Mouse (Mus musculus): ENCODE results near the gene Dntt.

The Dntt gene

DNA sequence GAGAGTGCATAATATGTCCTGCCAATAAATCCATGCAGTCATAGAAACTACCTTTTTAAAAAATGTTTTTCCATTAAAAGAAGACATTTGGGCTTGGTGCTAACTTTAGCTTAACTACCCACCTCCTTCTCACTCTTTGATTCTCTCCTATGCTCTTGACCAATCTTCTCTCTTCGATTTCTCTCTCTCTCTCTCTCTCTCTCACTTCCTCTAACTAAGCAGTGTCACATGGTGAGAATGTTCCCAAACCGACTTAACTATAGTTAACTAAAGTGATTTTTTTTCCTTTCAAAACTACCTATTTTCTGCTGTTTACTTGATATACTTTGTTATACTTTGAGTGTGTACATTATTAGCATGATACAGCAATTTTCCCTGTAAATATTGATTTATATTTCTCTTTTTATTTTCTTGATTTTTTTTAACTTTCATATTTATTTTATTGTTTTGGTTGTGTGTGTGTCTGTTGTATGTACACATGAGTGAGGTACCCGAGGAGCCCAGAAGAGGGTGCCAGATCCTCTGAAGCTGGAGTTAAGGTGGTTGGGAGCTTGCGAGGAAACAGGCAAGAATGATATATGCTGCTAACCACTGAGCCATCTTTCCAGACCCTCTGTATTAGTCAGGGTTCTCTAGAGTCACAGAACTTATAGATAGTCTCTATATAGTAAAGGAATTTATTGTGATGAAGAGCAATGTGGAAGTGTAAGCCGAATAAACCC is 20.2 kb upstream of the Dntt start:
- DNase-seq (ENCODE audit: low read depth, low spot score) = no peak

DNA sequence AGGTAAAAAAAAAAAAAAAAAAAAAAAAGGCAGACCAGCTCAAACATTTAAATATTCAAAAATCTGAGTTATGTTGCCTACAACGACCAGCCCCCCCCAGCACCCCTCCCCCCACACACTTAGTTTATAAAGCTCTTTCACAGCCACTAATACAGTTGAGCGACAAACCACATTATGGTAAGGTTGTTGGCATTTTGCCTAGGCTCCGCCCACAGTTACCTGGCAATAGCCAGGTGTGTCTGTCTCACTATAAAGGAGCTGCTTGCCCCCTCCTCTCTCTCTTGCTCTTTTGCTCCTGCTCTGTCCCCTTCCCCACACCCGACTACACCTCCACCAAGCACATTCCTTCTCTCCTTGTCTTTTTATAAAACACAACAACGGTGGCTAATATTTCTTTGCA is 17.4 kb upstream of the Dntt start:
- no peak for DNase-seq (ENCODE audit: low read depth, low spot score)

DNA sequence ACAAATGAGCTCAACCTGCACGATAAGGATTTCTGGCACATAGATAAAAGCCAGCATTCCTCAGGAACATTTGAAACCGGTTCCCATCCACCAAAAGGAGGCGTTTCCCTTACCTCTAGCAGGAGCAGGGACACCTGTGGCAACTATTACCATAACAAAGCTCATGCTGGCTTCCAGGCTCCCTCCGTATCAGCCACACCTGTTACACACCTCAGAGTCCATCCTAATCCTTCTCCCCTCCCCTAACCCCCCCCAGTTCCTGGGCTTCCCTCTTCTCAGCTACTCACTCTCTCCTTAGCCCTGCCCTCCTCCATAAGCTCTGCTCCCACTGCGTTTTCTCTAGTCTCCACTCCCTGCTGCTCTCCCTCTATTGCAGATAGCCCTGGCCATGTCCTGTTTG is 15.5 kb upstream of the Dntt start:
- no peak for DNase-seq (ENCODE audit: low read depth, low spot score)

DNA sequence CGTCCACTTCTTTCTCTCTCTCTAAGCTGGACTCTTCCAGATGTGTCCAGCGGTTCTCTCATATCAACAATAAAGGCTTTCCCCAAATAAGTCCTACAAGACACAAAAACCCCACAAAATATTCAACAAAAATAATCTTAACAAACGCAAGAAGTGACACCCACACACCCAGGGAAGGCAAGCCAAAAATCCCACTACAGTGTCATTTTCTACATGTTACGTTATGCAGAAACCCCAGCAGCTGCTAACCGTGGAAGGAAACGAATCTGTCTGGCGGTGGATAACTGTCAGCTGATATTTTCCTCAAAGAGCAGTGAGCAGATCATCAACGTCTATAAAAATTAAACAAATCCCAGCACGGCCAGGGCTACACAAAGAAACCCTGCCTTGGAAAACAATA is 15.1 kb upstream of the Dntt start:
- DNase-seq (ENCODE audit: low read depth, low spot score) = no peak

DNA sequence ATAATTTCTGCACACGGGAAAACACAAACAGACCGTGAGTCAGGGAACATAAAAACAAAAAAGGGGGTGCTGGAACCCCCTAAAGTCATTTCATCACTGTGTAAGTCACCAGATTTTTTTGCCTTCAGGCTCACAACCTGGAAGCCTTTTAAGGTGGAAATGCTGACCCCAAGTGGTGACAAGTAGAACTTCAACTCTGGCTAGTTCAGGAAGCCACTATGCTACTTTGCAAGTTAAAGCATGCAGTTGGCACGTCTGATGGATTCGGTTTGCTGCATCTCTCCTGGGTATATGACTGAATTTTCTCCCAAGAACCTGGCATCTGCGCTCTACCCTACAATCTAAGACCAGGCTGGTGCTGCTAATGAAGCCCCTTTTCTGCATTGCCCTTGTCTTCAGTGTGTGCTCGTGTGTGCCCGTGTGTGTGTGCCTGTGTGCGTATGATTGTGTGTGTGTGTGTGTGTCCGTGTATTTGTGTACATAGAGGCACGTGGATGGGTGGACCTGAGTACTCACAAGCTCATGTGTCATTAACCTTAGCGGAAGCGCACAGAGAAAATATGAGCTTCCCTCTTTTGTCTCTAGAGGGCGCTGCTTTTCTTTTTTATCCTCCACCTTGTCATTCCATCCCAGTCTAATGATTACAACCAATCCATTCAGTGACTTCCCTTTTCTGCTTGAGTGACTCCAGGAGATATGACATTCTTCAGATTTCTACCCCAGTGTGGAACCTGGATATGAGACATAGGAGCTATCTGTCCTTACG is 12.9 kb upstream of the Dntt start:
- peak; percentile 60 for DNase-seq (ENCODE audit: low read depth, low spot score)

DNA sequence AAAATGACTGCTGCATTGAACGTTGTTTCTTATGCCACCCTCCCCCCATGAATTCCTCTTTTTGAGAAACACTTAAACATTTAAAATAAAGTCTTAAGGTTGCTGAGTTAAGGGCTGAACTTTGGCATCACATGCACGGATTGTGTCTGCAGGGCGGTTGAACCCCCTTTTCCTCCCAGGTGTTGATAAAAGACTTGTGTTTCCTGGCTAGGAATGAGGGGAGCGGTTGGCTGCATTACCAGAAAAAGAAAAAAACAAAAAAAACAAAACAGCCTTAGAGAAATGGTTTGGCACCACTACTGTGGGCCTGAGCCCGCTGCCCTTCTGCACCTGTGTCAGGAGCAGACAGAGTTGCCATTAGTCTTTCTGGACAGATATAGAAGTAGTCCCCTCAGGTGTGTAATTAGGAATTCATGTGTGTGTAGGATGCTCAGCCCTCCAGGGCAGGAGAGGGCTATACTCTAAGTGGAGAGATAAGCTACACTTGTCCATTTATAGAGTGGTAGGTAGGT is 9.9 kb upstream of the Dntt start:
- no peak for DNase-seq (ENCODE audit: low read depth, low spot score)

DNA sequence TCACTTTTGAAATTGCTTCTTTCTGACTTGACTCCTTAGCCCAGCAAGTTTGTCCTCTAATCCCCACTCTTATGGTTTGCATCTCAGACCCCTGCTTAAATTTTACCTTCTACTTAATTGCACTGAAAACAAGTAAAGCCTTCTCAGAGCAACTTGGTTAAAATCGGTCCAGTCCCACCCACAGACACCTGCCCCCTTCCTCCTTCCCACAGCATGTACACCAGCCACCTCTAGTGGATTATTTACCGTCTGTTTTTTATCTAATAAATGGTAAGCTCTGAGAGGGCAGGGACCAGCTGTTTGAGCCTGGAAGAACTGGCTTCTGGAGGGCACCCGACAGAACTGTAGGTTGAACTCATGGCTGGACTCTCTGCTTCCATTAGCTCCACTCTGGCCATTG is 8.5 kb upstream of the Dntt start:
- DNase-seq (ENCODE audit: low read depth, low spot score) = no peak

DNA sequence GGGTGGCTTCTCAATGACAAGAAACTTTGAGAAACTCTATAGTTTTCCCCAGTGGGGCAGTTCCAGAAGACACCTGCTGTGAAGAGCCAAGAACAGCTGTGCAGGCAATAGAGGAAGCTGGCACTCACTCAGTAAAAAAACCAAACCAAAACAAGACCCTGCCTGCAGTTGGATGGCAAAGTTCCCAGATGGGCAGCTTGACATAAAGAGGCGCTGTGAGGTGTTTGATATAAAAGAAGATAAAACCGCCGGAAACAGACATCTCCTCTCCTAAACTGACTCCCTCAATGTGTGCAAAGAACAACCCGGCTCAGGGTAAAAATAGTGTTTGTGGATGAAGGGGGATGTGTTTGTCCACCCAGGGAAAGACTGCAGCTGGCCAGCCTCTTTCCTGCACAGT is 6.8 kb upstream of the Dntt start:
- no peak for DNase-seq (ENCODE audit: low read depth, low spot score)

DNA sequence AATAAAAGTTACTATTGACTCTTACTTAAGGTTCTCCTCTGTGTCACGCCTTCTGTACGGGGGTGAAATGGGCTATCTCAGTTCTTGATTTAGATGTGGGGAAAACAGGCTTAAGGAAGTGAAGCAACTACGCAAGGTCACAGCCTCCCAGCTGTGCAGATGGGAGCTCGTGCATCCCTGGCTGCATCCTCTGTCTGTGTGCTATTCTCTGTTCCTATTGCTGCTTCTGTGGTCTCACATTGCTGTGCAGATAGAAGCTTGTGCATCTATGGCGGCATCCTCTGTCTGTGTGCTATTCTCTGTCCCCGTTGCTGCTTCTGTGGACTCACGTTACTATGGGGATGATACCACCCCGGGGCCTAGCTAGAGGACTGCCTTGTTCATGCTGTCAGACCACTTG is 2.5 kb upstream of the Dntt start:
- DNase-seq (ENCODE audit: low read depth, low spot score) = no peak

DNA sequence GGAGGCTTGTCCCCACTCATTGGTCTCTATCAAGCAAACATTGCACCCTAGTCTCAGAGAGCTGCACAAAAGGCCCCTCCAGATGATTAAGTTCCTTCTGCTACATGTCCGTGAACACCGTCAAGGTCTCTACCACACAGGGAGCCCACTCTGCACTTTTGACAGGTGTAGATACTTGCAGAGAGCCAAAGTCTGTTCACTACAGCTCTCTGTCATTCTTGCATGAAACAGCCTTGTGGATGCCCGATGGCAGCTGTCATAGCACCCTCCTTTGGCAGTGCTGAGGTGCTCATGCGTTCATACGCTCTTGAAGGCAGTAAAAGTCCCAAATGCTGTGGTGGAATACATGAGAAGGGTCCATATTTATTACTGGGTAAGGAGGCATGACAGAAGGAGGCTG is 2.1 kb upstream of the Dntt start:
- no peak for DNase-seq (ENCODE audit: low read depth, low spot score)

DNA sequence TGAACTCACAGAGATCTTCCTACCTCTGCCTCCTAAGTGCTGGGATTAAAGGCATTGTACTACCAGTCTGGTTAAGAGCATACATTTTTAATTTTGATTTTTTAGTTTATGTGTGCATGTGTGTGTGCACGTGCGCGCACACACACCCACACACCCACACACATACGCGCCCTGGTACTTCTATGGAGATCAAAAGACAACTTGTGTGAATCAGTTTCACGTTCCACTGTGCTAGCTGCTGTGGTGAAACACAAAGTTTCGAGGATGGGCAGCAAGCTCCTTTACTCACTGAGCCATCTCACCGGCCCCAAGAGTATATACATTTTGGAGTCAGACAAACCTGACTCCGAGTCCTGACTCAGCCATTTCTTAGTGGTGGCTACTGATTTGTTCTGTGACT is 1.5 kb upstream of the Dntt start:
- no peak for DNase-seq (ENCODE audit: low read depth, low spot score)

DNA sequence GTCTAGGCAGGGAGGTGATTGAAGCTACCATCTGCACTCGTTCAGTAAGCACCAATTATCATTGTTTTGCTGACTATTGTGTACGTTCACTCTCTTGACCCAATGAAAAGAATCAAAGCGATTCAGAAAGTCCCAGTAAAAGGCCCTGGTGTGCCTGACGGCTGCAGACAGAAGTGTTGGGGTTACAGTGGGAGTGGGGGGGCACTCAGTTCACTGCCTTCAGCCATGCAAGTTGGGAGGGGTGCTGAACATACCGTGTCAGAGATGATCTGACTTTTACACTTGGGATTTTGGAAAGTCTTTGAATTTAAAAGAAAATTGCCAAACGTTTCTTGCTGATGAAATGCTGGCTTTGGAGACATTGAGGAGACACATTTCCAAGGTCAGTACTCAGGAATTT is 1.1 kb downstream of the Dntt start:
- DNase-seq (ENCODE audit: low read depth, low spot score) = no peak

DNA sequence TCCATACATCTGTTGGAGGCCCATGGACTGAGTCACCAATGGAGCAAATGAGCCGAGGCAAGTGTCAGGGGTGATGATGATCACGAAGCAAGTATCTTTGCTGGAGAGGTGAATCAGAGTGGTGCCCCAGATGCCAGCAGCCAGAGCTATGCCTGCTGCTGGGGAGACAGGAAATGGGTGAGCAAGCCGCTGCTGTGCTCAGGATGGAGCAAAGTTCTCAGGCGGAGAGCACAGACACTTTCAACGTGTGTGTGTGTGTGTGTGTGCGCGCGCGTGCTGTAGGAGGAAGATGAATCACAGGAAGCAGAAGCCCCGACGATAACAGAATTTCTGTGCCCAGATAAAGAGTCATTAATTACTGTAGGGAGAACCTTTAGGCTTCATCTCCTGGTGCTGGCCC is 1.9 kb downstream of the Dntt start:
- DNase-seq (ENCODE audit: low read depth, low spot score) = no peak

DNA sequence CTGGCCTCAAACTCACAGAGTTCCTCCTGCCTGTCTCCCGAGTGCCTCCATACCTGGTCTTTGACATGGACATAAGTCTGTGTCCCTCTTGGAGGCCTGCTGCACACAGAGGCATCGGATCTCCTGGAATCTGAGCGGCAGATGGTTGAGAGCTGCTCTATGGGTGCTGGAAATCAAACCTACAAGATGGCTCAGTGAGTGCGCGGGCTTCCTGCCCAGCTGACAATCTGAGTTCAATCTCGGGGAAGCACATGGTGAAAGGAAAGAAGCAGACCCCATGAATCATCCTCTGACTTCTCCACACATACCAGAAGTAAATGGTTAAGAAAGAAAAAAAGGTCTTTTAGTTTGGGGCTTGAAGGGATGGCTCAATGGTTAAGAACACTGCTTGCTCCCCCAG is 2.8 kb downstream of the Dntt start:
- no peak for DNase-seq (ENCODE audit: low read depth, low spot score)

DNA sequence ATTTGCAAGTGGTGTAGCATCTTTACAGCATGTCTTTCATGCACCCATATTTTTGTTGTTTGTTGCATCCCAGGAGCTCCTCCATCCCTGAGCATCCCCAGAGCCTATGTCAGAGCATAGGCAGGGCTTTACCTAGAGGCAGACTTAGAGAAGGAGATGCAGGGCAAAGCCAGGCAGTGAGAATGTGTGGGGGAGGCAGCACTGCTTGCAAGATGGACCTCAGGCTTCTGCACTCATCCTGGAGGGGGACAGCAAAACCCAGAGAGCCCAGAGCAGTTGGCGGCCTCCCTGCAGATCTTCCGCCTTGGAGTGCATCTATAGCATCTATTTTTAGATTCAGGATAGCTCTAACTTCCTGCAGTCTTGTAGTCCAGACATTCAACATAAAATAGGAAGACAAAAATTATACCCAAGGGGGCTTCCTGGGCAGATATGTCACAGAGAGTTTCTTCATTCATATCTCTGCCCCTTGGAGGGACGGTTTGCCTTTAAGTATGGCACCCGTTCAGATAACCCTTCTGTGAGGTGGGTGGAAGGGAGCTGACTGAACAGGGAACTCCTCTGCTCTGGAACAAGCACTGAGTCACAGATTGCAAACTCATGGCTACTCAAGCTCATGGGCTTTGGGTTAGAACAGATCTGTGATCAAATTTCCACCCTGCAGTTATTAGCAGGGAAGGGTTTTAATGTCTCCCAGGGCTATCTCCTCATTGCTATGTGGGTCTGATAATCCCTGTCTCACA is 6.9 kb downstream of the Dntt start:
- DNase-seq (ENCODE audit: low read depth, low spot score) = no peak

DNA sequence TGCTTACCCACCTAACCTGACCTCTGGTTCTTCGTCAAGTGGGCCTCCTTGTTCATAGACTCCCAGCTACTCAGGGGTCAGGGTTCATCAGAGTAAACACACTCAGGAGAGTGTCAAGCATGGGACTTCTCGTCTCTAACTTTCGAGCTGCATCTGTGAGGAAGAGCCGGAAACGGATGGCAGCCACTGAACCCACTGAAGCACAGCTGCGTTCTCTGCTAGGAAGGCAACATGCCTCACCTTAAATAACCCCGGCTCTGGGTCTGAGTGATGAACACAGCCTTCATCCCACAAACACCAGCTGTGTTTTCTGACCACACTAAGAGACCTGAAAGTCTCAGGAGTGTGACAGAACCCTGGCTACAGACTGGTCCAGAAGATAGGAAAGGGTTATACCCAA is 10.0 kb downstream of the Dntt start:
- DNase-seq (ENCODE audit: low read depth, low spot score) = no peak

DNA sequence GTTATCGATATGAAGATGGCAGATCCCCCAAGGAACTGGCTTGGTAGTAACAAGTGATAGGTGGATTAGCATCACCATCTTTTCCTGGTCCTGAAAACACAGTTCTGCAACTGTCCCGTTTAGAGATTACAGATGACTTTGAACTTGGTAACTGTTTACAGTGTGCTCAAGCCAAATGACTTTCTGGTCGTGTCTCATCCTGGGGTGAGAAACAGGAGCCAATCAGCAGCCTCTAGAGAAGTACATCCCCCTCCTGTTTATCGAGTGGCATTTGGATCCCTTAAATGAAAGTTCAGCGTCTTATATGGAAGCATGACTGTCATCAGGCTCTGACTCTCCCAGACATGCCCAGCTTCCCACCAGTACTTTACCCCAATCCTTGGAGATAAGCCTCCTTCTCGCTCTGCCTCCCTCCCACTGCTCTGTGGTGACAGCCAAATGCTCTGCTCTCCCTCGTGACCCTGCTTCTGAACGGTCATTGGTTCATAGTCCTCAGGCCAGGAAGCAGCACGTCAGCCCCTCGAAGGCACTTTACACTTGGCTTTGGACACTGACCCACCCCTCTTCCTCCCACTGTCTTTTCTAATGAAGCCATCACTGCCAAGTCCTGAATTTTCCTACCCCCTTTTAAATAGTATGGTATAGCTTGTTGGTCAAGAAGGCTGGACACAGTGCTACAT is 16.2 kb downstream of the Dntt start:
- DNase-seq (ENCODE audit: low read depth, low spot score) = no peak

DNA sequence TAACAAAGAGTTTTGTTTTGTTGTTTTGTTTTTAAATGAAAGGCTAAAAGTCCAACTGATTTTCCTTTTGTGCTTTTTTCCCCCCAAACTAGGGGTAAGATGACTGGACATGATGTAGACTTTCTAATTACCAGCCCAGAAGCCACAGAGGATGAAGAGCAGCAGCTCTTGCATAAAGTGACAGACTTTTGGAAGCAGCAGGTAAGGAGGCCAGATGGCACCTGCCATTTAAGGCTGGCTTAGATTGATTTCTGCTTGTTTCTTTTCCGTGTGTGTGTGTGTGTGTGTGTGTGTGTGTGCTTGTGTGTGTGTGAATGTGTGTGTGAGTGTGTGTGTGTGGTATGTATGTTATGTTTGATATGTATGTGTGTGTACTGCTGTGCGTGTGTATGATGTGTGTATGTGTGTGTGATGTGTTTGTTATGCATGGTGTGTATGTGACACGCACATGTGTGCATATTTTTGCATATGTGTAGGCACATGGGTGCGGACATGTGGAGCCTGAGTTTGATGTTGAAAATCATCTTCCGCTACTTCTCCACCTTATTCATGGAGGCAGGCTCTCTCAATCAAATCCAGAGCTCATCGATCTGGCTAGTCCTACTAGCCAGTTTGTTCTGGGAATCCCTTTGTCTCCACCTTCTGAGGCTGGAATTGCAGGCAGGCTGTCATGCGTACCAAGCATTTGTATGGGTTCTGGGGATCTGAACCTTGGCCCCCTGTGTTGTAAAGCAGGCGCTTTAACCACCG is 18.5 kb downstream of the Dntt start:
- peak; percentile 18 for DNase-seq (ENCODE audit: low read depth, low spot score)

DNA sequence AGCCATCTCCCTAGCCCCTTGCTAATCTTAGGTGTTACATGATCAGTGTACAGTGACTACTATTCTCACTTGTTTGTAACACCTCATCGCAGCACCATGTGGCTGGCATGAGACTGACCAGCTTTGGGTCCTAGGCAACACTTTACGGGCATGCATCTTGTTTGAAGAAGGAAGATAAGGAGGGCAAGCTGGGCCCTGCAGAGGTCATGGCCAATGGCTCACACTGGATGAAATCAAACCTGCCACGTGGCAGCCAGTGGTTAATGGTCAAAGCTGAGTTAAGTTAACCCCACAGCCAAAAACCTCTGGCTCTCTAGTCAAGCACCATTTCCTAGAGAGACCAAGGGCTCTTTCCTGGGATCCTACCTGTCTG is 19.1 kb downstream of the Dntt start:
- DNase-seq (ENCODE audit: low read depth, low spot score) = no peak

DNA sequence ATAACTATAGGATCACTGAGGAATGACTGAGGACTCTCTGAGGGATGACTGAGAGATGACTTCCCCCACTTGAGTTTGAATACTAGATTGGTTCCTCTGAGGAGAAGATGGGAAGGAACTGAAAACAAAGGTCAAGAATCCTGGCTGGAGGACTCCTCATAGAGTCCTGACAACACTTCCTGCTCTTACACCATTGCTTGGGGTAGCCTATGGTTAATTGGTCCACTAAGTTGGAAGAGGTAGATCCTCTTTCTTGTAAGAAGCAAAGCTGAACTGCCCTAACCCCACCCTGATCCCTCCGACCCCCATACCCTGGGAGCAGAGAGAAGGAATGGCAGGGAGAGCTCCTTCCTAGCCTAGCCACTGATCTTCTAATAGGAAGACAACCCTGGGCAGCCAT is 22.6 kb downstream of the Dntt start:
- no peak for DNase-seq (ENCODE audit: low read depth, low spot score)

DNA sequence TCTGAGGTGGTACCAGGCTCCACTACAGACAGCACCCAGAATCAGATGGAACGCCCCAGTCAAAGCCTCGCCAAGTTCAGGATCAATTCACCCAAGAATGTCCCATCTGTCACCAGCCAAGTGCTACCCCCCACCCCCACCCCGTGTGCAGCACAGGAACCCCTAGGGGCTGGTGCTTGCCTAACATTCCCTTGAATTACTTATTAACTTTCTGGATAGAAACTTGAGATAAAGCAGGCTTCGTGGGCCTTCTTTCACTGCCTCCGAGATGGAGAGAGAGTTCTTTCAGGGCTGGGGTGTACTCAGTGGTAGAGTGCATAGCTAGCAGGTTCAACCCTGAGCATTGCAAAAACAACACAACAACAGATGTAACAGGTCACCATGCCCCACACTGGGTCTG is 23.2 kb downstream of the Dntt start:
- DNase-seq (ENCODE audit: low read depth, low spot score) = no peak
